9 mouse cellular contexts compared by ENCODE assay signal in the genomic region with DNA sequence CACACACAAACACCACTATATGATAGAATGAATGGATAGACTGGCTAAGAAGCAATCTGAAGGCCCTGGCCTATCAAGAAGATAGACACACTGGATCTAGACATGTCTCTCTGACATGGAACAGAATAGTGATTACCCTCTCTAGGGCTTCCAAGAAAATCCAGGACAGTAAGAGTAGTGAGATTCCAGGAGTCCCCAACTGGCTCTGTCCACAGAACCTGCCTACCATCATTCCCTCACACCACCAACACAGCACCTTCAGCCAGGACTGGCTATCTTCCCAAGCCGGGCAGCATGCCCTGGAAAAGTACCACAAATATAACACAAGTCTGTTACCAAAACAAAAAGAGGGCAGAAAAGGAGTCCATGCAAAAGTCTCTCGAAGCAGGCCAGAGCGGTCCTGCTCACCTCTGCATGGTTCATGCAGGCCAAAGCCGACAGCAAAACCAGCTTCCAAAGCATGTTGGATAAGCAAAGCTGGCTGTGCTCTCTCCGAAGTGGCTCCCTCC. TPM values are rescaled to one million over a fixed set of nuclear protein-coding genes. Genes with fewer than 3 reads are reported as not detected.
DNase-seq lines count a peak whose midpoint lies in the region; ATAC-seq and TF ChIP-seq lines count a peak whose summit lies in the region.
"Had no signal": no experiment of that assay in that cellular context is flagged by ENCODE, and none has a peak within 500 bp of the region (broad histone marks: within the 10 kb centered on the region; RNA-seq: fewer than 3 reads in every experiment).

No protein-coding gene starts in this region.

- no peak overlapping the region for H3K27ac ChIP-seq in kidney, adult 2 months (ENCODE audit: insufficient read depth, low read depth, low read length)
- H3K27ac ChIP-seq: macrophage had no signal

- no peaks in the 10 kb centered on the region for H3K27me3 ChIP-seq in kidney, adult 2 months (replicated peaks; ENCODE audit: control insufficient read depth, insufficient read depth, low read length)

- peak; percentile 70 for DNase-seq in kidney, adult 2 months
- DNase-seq in kidney, postnatal 4 days: no peak
- DNase-seq in brain, adult 2 months (ENCODE audit: low read depth, low spot score): peak; percentile 89
- peak; percentile 82 to 84 for DNase-seq in heart, postnatal 10 days
- DNase-seq in left cerebral cortex, adult 8-10 months (ENCODE audit: low spot score in 2 of 2): peak; percentile 59 to 61
- no peak for DNase-seq in thymus, postnatal 36 days
- no peak for DNase-seq in natural killer cell, adult 2 months (ENCODE audit: low spot score in 2 of 2)

- no peaks in the 10 kb centered on the region; the same call in 1 of the 2 replicates for H3K4me1 ChIP-seq in kidney, adult 2 months (ENCODE audit: control insufficient read depth, insufficient read depth, low read length)

- ATAC-seq in megakaryocyte-erythroid progenitor cell, adult 5-6 weeks (replicated peaks; ENCODE audit: low FRiP score, low TSS enrichment, poor library complexity, severe bottlenecking): no peak

- no peak overlapping the region for H3K4me3 ChIP-seq in kidney, adult 2 months (ENCODE audit: insufficient read depth, low read depth, low read length)

- 84% methylated on average over 5 of the region's 5 CpGs for WGBS in kidney, adult 2 months

- TF ChIP-seq POLR2A in kidney, adult 2 months (IDR thresholded peaks at IDR 0.05; ENCODE audit: low read depth, low read length): no peak

- H3K36me3 ChIP-seq in kidney, adult 2 months (ENCODE audit: control insufficient read depth, insufficient read depth, low read length): no peaks in the 10 kb centered on the region

- TF ChIP-seq CTCF in kidney, adult 2 months (conservative IDR thresholded peaks at IDR 0.05; ENCODE audit: insufficient read depth, insufficient read length, low read depth, low read length): no peak

- intact Hi-C loops in heart, postnatal 10 days (cut with DNase I): no loop called here

RNA-seq across cellular contexts. Expression of gene Mrm1, which starts 59.8 kb away (rescaled TPM):
- polyA plus RNA-seq in kidney, adult 2 months (2012; rRNA removed): 9.3 and 10.3 TPM in 2 replicates
- total RNA-seq in heart, postnatal 10 days (2021): 10 to 100 TPM; 16.1 to 22.0 TPM
- total RNA-seq in left cerebral cortex, adult 8-10 months (2022): 10 to 100 TPM; 14.0 to 18.9 (median 18.2) TPM
- 15.6 and 20.8 TPM in 2 replicates for total RNA-seq in megakaryocyte-erythroid progenitor cell, adult 5-6 weeks (2014; fragmentation: Nextera tagmentation)
- total RNA-seq in megakaryocyte-erythroid progenitor cell, adult 5-6 weeks (2017): 7.3 and 10.7 TPM in 2 replicates

Comparison
In these comparisons a context has a peak if more than half of its experiments do, and no peak if none do; other contexts are left out.
1. DNase-seq: peak in kidney, adult 2 months (single experiment), brain, adult 2 months (single experiment), heart, postnatal 10 days (2 of 2) and left cerebral cortex, adult 8-10 months (2 of 2); none in kidney, postnatal 4 days (0 of 2), thymus, postnatal 36 days (0 of 2) and natural killer cell, adult 2 months (0 of 2).